Mouse (Mus musculus) embryonic facial prominence, embryonic 11.5 days (tissue): ENCODE results near the gene Nr2e1. TPM values are rescaled to one million over a fixed set of nuclear protein-coding genes. Genes with fewer than 3 reads are reported as not detected.

Experiments used
- ATAC-seq: fragments of 200-750 bp; cut with Nextera tagmentation; replicated peaks from 2 replicates; pipeline ENCODE4 v1.8.0; 2017; ENCODE audit warnings: low read depth; ENCODE audit not compliant: insufficient number of reproducible peaks, low FRiP score, low TSS enrichment
- DNase-seq: peaks from one replicate; pipeline ENCODE4 v3.0.0-alpha.2; 2015; ENCODE audit warnings: low spot score
- H3K27ac ChIP-seq: fragments of 300-500 bp; sonication (generic); replicated peaks from 2 replicates; pipeline ENCODE4 v1.5.1; 2014; ENCODE audit warnings: mild to moderate bottlenecking, low read depth, low read length, control low read depth
- H3K27me3 ChIP-seq: fragments of 300-500 bp; sonication (generic); 2 replicates; pipeline ENCODE4 v1.6.1; 2014; ENCODE audit warnings: mild to moderate bottlenecking, low read length, moderate library complexity, mixed read lengths; ENCODE audit not compliant: control insufficient read depth, insufficient read depth
- H3K36me3 ChIP-seq: fragments of 300-500 bp; sonication (generic); replicated peaks from 2 replicates; pipeline ENCODE4 v1.6.1; 2014; ENCODE audit warnings: low read depth, mild to moderate bottlenecking, low read length, moderate library complexity, mixed read lengths; ENCODE audit not compliant: control insufficient read depth, insufficient read depth
- H3K4me1 ChIP-seq: fragments of 300-500 bp; sonication (generic); 2 replicates; pipeline ENCODE4 v1.6.1; 2014; ENCODE audit warnings: low read length, mixed read lengths; ENCODE audit not compliant: control insufficient read depth, insufficient read depth
- H3K4me2 ChIP-seq: fragments of 300-500 bp; sonication (generic); 2 replicates; pipeline ENCODE4 v1.6.1; 2014; ENCODE audit warnings: low read depth, mild to moderate bottlenecking, control low read depth, low read length, moderate library complexity
- H3K4me3 ChIP-seq: fragments of 300-500 bp; sonication (generic); 2 replicates; pipeline ENCODE4 v1.5.1; 2014; ENCODE audit warnings: low read depth, low read length, control low read depth
- H3K9ac ChIP-seq: fragments of 300-500 bp; sonication (generic); replicated peaks from 2 replicates; pipeline ENCODE4 v1.6.1; 2014; ENCODE audit warnings: mild to moderate bottlenecking, control low read depth, low read length
- H3K9me3 ChIP-seq: fragments of 300-500 bp; sonication (generic); replicated peaks from 2 replicates; pipeline ENCODE4 v1.6.1; 2016; ENCODE audit warnings: mild to moderate bottlenecking, low read length, inconsistent platforms, mixed read lengths; ENCODE audit not compliant: control insufficient read depth
- WGBS: fragments of 180-500 bp; shearing (Covaris S2); extraction: QIAGEN DNeasy Blood & Tissue Kit; methylation state at CpG from one replicate; pipeline ENCODE4 v1.1.7; 2014; 5-methylcytosine and 5-hydroxymethylcytosine counted together
- polyA plus RNA-seq: library from polyadenylated mRNA; unstranded; fragments of >200 nt; fragmentation: Nextera tagmentation; extraction: Ambion mirVana; gene quantifications from 2 replicates; pipeline ENCODE4 v1.2.1, GENCODE M21; 2014

Nr2e1 gene
- polyA plus RNA-seq, 1 experiment from 2014 or later, result 8.6 TPM

DNA sequence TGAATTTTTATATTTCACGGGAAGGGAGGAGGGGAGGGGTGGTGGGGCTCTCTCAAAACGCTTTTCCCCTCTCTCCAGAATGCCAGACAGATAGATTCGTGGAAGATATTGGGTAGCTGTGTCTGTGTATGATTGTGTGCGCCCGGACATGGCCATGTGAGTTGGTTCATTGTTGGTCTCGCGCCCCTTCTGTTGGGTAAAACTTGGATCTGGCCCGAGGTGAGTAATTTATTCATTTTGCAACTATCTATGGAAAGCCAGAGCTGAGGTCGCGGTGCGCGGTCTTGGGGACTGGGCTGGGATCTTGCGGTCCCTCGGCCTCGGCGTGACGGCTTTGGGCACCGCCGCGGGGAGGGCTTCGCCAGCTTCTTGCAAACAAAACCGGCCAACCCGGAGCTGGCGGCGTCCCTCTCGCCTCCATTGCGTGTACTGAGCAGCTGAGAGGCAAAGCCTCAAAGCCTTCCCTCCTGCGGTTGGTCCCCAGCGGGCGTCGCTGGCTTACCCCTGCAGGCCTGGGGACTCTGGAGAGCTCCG, 537 bp upstream of the Nr2e1 start:
- peaks cover 81% of the 10 kb centered on the region for H3K27me3 ChIP-seq
- DNase-seq, result no peak
- H3K4me1 ChIP-seq, result no peaks in the 10 kb centered on the region; the same call in none of the 2 replicates
- no peak for ATAC-seq
- under 1% methylated on average over 32 of the region's 32 CpGs for WGBS
- H3K4me3 ChIP-seq, result peak overlapping the region; percentile 30
- H3K9me3 ChIP-seq, result no peaks in the 10 kb centered on the region
- H3K9ac ChIP-seq, result peak overlapping the region; percentile 37
- H3K4me2 ChIP-seq, result peak overlapping the region; percentile 44
- no peak overlapping the region for H3K27ac ChIP-seq
- H3K36me3 ChIP-seq, result no peaks in the 10 kb centered on the region

GRCm38 (mm10) chr10:42582566-42583110, 794 bp downstream of the Nr2e1 start:
- H3K9ac ChIP-seq, result peak overlapping the region; percentile 53
- no peaks in the 10 kb centered on the region for H3K9me3 ChIP-seq
- peak overlapping the region; percentile 8; the same call in 1 of the 2 replicates for H3K4me2 ChIP-seq
- WGBS, result 0% methylated on average over 44 of the region's 44 CpGs
- no peaks in the 10 kb centered on the region for H3K36me3 ChIP-seq
- no peak overlapping the region for H3K27ac ChIP-seq
- H3K4me3 ChIP-seq, result peak overlapping the region; percentile 30
- H3K27me3 ChIP-seq, result peaks cover 80% of the 10 kb centered on the region
- DNase-seq, result no peak
- H3K4me1 ChIP-seq, result no peaks in the 10 kb centered on the region; the same call in none of the 2 replicates
- no peak for ATAC-seq

GRCm38 (mm10) chr10:42581694-42582565, 1.5 kb downstream of the Nr2e1 start:
- Histone ChIP-seq H3K27me3 (peaks cover 78% of the 10 kb centered on the region), H3K9me3 (no peaks in the 10 kb centered on the region), H3K4me1 (no peaks in the 10 kb centered on the region; the same call in none of the 2 replicates), H3K36me3 (no peaks in the 10 kb centered on the region), H3K4me2 (peak overlapping the region; percentile 16; the same call in 1 of the 2 replicates), H3K4me3 (peak overlapping the region; percentile 30), H3K27ac (no peak overlapping the region), H3K9ac (peak overlapping the region; percentile 53)
- DNase-seq, result peak; percentile 58
- WGBS, result under 1% methylated on average over 45 of the region's 45 CpGs
- no peak for ATAC-seq

GRCm38 (mm10) chr10:42580951-42581277, 2.5 kb downstream of the Nr2e1 start:
- Histone ChIP-seq H3K4me1 (no peaks in the 10 kb centered on the region; the same call in none of the 2 replicates), H3K4me3 (peak overlapping the region; percentile 17; the same call in 1 of the 2 replicates), H3K27ac (no peak overlapping the region), H3K9ac (no peak overlapping the region; the same call in 1 of the 2 replicates), H3K36me3 (no peaks in the 10 kb centered on the region), H3K4me2 (peak overlapping the region; percentile 25), H3K9me3 (no peaks in the 10 kb centered on the region), H3K27me3 (peaks cover 76% of the 10 kb centered on the region)
- DNase-seq, result no peak
- WGBS, result 2% methylated on average over 7 of the region's 7 CpGs
- no peak for ATAC-seq

DNA sequence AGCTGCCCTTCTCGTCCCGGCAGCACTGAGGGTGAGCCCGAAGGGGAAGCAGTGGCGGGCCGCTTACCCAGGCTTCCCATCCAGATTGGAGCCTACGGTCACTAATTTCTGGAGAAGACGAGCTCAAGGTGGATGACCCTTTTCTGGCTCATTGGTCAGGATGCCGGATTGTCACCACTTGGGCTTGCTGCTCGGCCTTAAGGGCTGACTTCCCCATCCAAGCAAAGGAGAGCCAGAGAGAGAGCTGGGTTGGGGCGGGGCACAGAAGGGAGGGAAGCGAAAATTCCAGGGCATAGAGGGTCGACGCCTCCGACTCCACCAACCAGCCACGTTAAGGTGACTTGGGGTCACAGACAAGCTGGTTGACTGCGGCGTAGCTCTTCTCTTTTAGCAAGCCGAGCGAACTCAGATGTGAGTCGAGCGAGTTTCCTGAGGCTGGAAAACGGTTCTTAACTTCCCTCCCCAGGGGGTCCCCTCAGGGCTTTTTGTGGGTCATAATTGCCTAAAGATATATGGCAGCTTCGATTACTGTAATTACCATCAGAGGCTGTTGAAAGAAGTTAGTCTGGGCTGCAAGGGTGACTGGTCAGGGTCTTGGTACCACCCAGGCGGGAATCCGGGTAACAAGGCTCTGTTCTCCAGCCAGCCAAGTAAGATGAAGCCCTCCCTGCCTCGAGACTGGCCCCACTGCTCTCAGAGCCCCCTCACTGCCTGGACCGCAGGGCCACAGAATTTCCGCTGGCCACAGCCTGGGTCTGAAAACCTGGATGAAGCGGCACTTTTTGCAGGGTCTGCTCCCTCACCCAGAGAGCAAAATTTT, 3.1 kb downstream of the Nr2e1 start:
- under 1% methylated on average over 29 of the region's 29 CpGs for WGBS
- no peak overlapping the region for H3K27ac ChIP-seq

DNA sequence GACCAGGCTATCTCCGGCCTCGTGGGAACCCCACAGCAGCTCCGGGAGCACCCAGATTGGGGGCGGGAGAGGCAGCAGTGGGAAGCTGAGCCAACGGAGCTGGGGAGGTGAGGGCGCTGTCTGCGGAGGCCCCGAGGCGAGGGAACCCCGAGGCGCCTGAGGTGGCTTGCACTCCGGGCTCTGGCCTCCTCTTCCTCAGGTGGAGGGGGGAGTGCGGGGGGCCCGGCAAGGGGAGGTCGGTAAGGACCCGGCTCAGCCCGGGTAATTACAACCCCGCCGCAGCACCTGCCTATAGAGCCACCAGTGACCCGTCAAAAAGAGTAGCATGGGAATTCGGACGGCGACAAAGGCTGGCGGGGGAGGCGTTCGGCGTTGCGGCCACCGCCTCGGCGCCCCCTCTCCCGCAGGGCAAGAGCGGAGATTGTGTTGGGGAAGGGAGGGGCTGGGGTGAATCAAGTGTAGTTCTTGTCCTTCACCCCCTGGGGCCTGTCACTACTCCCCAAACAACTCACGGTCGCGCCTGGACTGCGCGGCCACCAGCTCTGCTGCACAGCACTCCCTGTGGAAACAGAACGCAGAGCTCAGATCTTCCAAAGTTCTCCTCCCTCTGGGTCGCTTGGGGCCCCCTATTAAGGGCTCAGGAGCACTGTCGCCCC, 3.8 kb downstream of the Nr2e1 start:
- no peak overlapping the region for H3K27ac ChIP-seq
- H3K9me3 ChIP-seq, result no peaks in the 10 kb centered on the region
- no peaks in the 10 kb centered on the region for H3K36me3 ChIP-seq
- peak overlapping the region; percentile 17; the same call in 1 of the 2 replicates for H3K4me3 ChIP-seq
- H3K27me3 ChIP-seq, result peaks cover 83% of the 10 kb centered on the region
- H3K4me1 ChIP-seq, result no peaks in the 10 kb centered on the region; the same call in none of the 2 replicates
- peak overlapping the region; percentile 32 for H3K4me2 ChIP-seq
- ATAC-seq (no peak), DNase-seq (no peak)
- H3K9ac ChIP-seq, result peak overlapping the region; percentile 18; the same call in 1 of the 2 replicates
- 0% methylated on average over 41 of the region's 41 CpGs for WGBS

More for the DNA sequence above, 3.1 kb downstream of the Nr2e1 start:
- DNase-seq (no peak), ATAC-seq (no peak)
- Histone ChIP-seq H3K9me3 (no peaks in the 10 kb centered on the region), H3K4me1 (no peaks in the 10 kb centered on the region; the same call in none of the 2 replicates), H3K4me3 (peak overlapping the region; percentile 17; the same call in 1 of the 2 replicates), H3K9ac (peak overlapping the region; percentile 18; the same call in 1 of the 2 replicates), H3K27me3 (peaks cover 76% of the 10 kb centered on the region), H3K36me3 (no peaks in the 10 kb centered on the region), H3K4me2 (peak overlapping the region; percentile 32)
